In genomic region chr2:148407870-148408760, GRCm38 (mm10) we compare ENCODE assay signal across 8 mouse cellular contexts. TPM values are rescaled to one million over a fixed set of nuclear protein-coding genes. Genes with fewer than 3 reads are reported as not detected.
DNase-seq lines count a peak whose midpoint lies in the region; ATAC-seq and TF ChIP-seq lines count a peak whose summit lies in the region.

Gene Thbd, minus strand, starts transcription at chr2:148408188.

- peak within 1 kb of the TSS; percentile 41; the same call in 1 of the 2 replicates for H3K9ac ChIP-seq in neural tube, embryonic 14.5 days (replicated peaks; ENCODE audit: low read depth, low read length)

- peak within 1 kb of the TSS; percentile 34 for H3K27ac ChIP-seq in kidney, adult 2 months (ENCODE audit: insufficient read depth, low read depth, low read length)
- H3K27ac ChIP-seq in neural tube, embryonic 14.5 days (ENCODE audit: low read depth, low read length), result no peak within 1 kb of the TSS

- peak within 1 kb of the TSS; percentile 56 for H3K4me3 ChIP-seq in kidney, adult 2 months (ENCODE audit: insufficient read depth, low read depth, low read length)
- H3K4me3 ChIP-seq in neural tube, embryonic 14.5 days (ENCODE audit: low read depth, low read length), result peak within 1 kb of the TSS; percentile 30

- peak; percentile 79 for TF ChIP-seq POLR2A in kidney, adult 2 months (IDR thresholded peaks at IDR 0.05; ENCODE audit: low read depth, low read length)

- TF ChIP-seq CTCF in kidney, adult 2 months (conservative IDR thresholded peaks at IDR 0.05; ENCODE audit: insufficient read depth, insufficient read length, low read depth, low read length), result no peak

- peak within 1 kb of the TSS; percentile 62 for H3K4me2 ChIP-seq in neural tube, embryonic 14.5 days (ENCODE audit: low read depth, low read length)

- peak; percentile 57 to 59 for DNase-seq in adrenal gland, adult 18-20 months (ENCODE audit: low spot score in 2 of 2)
- DNase-seq in embryo, embryonic 9.5 days (ENCODE audit: extremely low spot score), result peak; percentile 27
- peak; percentile 92 to 94 for DNase-seq in heart, adult 9 months (ENCODE audit: low spot score in 2 of 2)
- peak; percentile 91 for DNase-seq in kidney, adult 2 months
- peak; percentile 91 to 92 for DNase-seq in lung, adult 18-20 months
- DNase-seq in thymus, postnatal 36 days, result peak; percentile 14 to 29
- DNase-seq in right cerebral cortex, adult 18-20 months, result no peak

- 2% methylated on average over 35 of the region's 35 CpGs for WGBS in kidney, adult 2 months
- WGBS in neural tube, embryonic 14.5 days, result 3% methylated on average over 35 of the region's 35 CpGs

- H3K27me3 ChIP-seq in kidney, adult 2 months (replicated peaks; ENCODE audit: control insufficient read depth, insufficient read depth, low read length), result no peaks in the 10 kb centered on the region
- H3K27me3 ChIP-seq in neural tube, embryonic 14.5 days (ENCODE audit: control insufficient read depth, insufficient read depth, low read length), result peaks cover 31% of the 10 kb centered on the region

- H3K36me3 ChIP-seq in kidney, adult 2 months (ENCODE audit: control insufficient read depth, insufficient read depth, low read length), result no peaks in the 10 kb centered on the region
- no peaks in the 10 kb centered on the region for H3K36me3 ChIP-seq in neural tube, embryonic 14.5 days (ENCODE audit: control insufficient read depth, insufficient read depth, low read length)

- H3K9me3 ChIP-seq in neural tube, embryonic 14.5 days (ENCODE audit: control insufficient read depth, low read length), result no peaks in the 10 kb centered on the region

- H3K4me1 ChIP-seq in kidney, adult 2 months (ENCODE audit: control insufficient read depth, insufficient read depth, low read length), result no peaks in the 10 kb centered on the region
- peaks cover 17% of the 10 kb centered on the region for H3K4me1 ChIP-seq in neural tube, embryonic 14.5 days (ENCODE audit: control insufficient read depth, insufficient read depth, low read length)

- peak; percentile 67 for ATAC-seq in neural tube, embryonic 14.5 days (ENCODE audit: low read depth)

RNA-seq across cellular contexts. Expression of gene Thbd, which starts in this region (rescaled TPM):
- total RNA-seq in adrenal gland, adult 18-20 months (2021), result 10 to 100 TPM; 31.2 to 46.2 TPM
- 28.4 and 30.6 TPM in 2 replicates for polyA plus RNA-seq in kidney, adult 2 months (2012; rRNA removed)
- 1.3 and 9.1 TPM in 2 replicates for polyA plus RNA-seq in neural tube, embryonic 14.5 days (2014; fragmentation: Nextera tagmentation; extraction: Ambion mirVana)
